Mouse (Mus musculus) liver, embryonic 15.5 days (tissue): ENCODE results near the gene Atp2a3. TPM values are rescaled to one million over a fixed set of nuclear protein-coding genes. Genes with fewer than 3 reads are reported as not detected.
A peak's percentile ranks its signal among the peaks of the same experiment; 100 is the strongest.

Experiments used
- ATAC-seq: fragments of 200-750 bp; cut with Nextera tagmentation; 2 replicates; pipeline ENCODE4 v1.8.0; 2017; ENCODE audit warnings: moderate number of reproducible peaks, mild to moderate bottlenecking, moderate library complexity; ENCODE audit not compliant: insufficient read depth
- H3K27ac ChIP-seq: fragments of 300-500 bp; sonication (generic); replicated peaks from 2 replicates; pipeline ENCODE4 v1.5.1; 2015; ENCODE audit warnings: mild to moderate bottlenecking, inconsistent platforms
- H3K27me3 ChIP-seq: fragments of 300-500 bp; sonication (generic); 2 replicates; pipeline ENCODE4 v1.6.1; 2015; ENCODE audit warnings: mild to moderate bottlenecking, inconsistent platforms
- H3K36me3 ChIP-seq: fragments of 300-500 bp; sonication (generic); replicated peaks from 2 replicates; pipeline ENCODE4 v1.6.1; 2015; ENCODE audit warnings: moderate library complexity, mild to moderate bottlenecking, inconsistent platforms
- H3K4me1 ChIP-seq: fragments of 300-500 bp; sonication (generic); replicated peaks from 2 replicates; pipeline ENCODE4 v1.6.1; 2015; ENCODE audit warnings: inconsistent platforms
- H3K4me2 ChIP-seq: fragments of 300-500 bp; sonication (generic); 2 replicates; pipeline ENCODE4 v1.6.1; 2015; ENCODE audit warnings: moderate library complexity, mild to moderate bottlenecking, inconsistent platforms
- H3K4me3 ChIP-seq: fragments of 300-500 bp; sonication (generic); replicated peaks from 2 replicates; pipeline ENCODE4 v1.5.1; 2015; ENCODE audit warnings: mild to moderate bottlenecking, inconsistent platforms
- H3K9ac ChIP-seq: fragments of 300-500 bp; sonication (generic); 2 replicates; pipeline ENCODE4 v1.6.1; 2015; ENCODE audit warnings: moderate library complexity, mild to moderate bottlenecking, inconsistent platforms
- H3K9me3 ChIP-seq: fragments of 300-500 bp; sonication (generic); replicated peaks from 2 replicates; pipeline ENCODE4 v1.6.1; 2016; ENCODE audit warnings: inconsistent platforms
- WGBS: fragments of 180-500 bp; shearing (Covaris S2); methylation state at CpG from one replicate; pipeline ENCODE4 v1.1.7; 2015; ENCODE audit warnings: mixed read lengths; ENCODE audit not compliant: insufficient replicate concordance; 5-methylcytosine and 5-hydroxymethylcytosine counted together
- polyA plus RNA-seq: library from polyadenylated mRNA; unstranded; fragments of >200 nt; fragmentation: Nextera tagmentation; extraction: Ambion mirVana; gene quantifications from 2 replicates; pipeline ENCODE4 v1.2.1, GENCODE M21; 2015

Gene Atp2a3
- 10.6 and 12.8 TPM in 2 replicates for polyA plus RNA-seq

DNA sequence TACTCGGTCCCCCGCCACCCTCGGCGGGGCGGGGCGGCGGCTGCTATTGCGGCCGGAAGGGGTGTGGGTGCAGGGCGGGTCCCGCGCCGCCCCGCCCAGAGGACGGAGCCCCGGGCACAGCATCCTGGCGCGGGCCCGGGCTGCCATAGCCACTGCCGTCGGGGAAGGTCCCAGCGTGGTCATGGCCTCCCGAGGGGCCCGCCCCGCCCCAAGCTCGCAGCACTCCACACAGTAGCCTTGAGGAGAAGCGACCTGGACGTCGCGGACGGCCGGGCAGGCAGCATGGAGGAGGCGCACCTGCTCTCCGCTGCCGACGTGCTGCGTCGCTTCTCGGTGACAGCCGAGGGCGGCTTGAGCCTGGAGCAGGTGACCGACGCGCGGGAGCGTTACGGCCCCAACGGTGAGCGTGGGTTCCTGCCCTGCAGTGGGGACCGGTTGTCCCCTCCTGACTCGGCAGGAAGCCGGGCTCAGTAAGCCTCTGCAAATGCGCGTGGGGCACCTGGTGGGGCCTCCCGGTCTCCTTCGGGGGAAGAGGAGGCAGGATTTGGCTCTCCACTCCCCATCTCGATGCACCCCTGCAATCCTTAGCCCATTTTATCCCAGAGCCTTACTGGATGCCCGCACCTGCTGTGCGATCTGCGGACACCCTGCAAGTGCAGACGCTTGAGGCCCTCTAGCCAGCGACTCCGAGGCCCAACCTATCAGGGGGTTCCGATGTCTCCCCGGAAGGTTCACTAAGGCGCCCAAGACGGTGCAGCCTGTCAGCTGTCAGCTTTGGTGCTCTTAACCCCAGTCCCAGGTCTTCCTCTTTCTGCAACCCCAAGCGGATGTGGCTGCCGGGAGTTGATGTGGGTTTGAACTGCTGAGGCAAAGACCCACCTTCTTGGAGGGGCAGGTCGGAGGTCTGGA lies at the start of gene Atp2a3:
Gene Atp2a3, plus strand, starts transcription at position 98 of the 909 bp plus-strand sequence.
- peak within 1 kb of the TSS; percentile 73 for H3K4me2 ChIP-seq
- H3K27ac ChIP-seq = peak within 1 kb of the TSS; percentile 48
- H3K9me3 ChIP-seq = no peaks in the 10 kb centered on the region
- peak; percentile 60 for ATAC-seq
- H3K27me3 ChIP-seq = peaks cover 48% of the 10 kb centered on the region
- WGBS = 1% methylated on average over 70 of the region's 70 CpGs
- peaks cover 20% of the 10 kb centered on the region for H3K4me1 ChIP-seq
- peak within 1 kb of the TSS; percentile 53 for H3K4me3 ChIP-seq
- H3K9ac ChIP-seq = peak within 1 kb of the TSS; percentile 32
- no peaks in the 10 kb centered on the region for H3K36me3 ChIP-seq

DNA sequence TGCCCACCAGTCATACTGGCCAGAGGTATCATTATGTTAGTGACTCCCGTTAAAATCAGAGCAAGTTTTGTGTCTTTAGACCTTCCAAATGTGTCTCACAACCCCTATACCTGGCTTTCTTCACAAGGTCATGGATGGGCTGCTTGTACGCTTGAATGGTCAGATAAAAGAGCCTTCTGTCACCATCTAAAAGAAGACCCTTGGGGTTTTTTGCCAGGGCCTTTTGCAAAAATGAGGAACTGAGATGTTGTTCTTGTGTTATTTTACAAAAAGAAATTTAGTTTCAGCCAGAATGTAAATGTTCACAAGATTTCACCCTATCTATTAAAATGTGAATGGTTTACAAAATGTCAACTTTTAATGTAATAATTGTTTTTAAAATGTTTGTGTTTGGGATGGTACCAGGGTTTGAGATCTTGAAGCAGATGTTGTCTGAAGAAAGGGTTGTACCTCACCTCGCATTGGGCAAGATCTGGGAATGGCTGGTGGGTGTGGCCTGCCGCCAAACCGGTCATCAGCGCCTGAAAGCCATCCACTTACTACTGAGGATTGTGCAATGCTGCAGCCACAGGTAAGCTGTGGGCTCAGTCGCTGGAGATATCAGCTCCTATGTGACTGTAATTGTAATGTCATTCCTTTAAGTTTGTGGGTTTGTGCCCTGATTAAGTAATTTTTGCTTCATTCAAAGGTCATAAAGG lies 43.5 kb upstream of the Atp2a3 start:
- no peak overlapping the region for H3K27ac ChIP-seq
- no peak overlapping the region for H3K9ac ChIP-seq
- peaks cover 82% of the 10 kb centered on the region for H3K36me3 ChIP-seq
- WGBS = 68% methylated on average over 7 of the region's 7 CpGs
- no peaks in the 10 kb centered on the region for H3K27me3 ChIP-seq
- no peak overlapping the region for H3K4me3 ChIP-seq
- ATAC-seq = no peak
- no peaks in the 10 kb centered on the region for H3K9me3 ChIP-seq
- H3K4me2 ChIP-seq = no peak overlapping the region
- no peaks in the 10 kb centered on the region for H3K4me1 ChIP-seq

DNA sequence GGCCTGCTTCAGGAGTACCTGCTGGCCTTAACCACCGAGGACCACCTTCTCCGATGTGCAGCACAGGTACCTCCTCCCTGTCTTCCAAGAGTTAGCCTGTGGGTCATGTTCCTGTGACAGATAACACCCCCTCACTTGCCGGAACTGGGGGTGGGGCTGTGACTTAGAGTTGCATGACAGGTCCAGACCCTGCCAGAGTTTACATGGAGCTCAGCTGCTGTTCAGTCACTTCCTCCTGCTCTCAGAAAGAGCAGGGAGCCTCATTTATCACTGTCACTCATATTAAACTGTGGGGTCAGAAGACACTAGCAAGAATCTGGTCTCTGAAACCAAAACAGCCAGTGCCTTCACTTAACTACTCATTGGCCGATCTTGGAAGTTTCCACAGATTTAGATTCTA lies 37.9 kb upstream of the Atp2a3 start:
- H3K4me1 ChIP-seq = no peaks in the 10 kb centered on the region
- no peak overlapping the region for H3K4me3 ChIP-seq
- WGBS = 26% methylated on average over 4 of the region's 4 CpGs
- ATAC-seq = no peak
- no peaks in the 10 kb centered on the region for H3K27me3 ChIP-seq
- H3K36me3 ChIP-seq = peaks cover 59% of the 10 kb centered on the region
- no peaks in the 10 kb centered on the region for H3K9me3 ChIP-seq
- no peak overlapping the region for H3K9ac ChIP-seq
- H3K4me2 ChIP-seq = no peak overlapping the region
- no peak overlapping the region for H3K27ac ChIP-seq

DNA sequence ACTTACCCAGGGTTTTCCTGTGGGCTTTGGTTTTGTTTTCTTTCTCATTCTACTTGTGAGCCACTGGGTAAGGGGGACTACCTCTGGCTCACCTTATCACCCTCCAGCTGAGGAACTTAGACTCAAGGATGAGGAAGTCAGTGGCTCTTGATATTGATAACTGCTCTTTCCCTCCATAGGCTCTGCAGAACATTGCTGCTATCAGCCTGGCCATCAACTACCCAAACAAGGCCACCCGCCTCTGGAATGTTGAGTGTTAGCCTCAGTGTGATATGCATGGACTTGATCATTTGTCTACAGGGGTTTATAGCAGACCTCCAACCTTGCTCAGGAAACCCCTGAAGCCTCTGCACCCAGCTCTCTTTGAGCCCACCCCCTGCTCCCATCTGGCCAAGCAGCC lies 36.5 kb upstream of the Atp2a3 start:
- H3K36me3 ChIP-seq = peaks cover 50% of the 10 kb centered on the region
- H3K27me3 ChIP-seq = no peaks in the 10 kb centered on the region
- 15% methylated on average over 1 of the region's 1 CpGs for WGBS
- no peak overlapping the region for H3K4me3 ChIP-seq
- no peak overlapping the region for H3K9ac ChIP-seq
- no peaks in the 10 kb centered on the region for H3K9me3 ChIP-seq
- no peak for ATAC-seq
- H3K4me2 ChIP-seq = no peak overlapping the region
- H3K4me1 ChIP-seq = no peaks in the 10 kb centered on the region
- H3K27ac ChIP-seq = no peak overlapping the region

DNA sequence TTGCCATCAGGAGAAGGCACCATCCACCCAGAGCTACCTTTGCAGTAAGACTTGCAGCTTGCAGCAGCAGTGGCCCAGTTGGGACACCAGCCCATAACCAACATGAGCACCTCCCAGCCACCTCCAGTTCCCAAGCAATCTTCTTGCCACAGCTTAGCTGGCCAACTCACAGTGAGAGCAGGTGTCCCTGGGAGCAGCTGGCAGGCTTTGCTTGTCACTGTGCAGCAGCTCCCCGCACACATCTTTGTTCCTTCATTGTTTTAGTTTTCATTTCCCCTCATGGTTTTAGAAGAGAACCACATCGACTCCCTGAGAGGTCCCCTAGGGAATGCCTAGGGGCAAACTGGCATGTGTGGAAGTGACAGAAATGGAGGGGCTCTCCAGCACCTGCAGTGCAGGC lies 35.9 kb upstream of the Atp2a3 start:
- Histone ChIP-seq H3K9ac (no peak overlapping the region), H3K9me3 (no peaks in the 10 kb centered on the region), H3K27me3 (no peaks in the 10 kb centered on the region), H3K4me1 (no peaks in the 10 kb centered on the region), H3K27ac (no peak overlapping the region), H3K4me3 (no peak overlapping the region), H3K4me2 (no peak overlapping the region), H3K36me3 (peaks cover 45% of the 10 kb centered on the region)
- WGBS = 37% methylated on average over 2 of the region's 2 CpGs
- no peak for ATAC-seq

DNA sequence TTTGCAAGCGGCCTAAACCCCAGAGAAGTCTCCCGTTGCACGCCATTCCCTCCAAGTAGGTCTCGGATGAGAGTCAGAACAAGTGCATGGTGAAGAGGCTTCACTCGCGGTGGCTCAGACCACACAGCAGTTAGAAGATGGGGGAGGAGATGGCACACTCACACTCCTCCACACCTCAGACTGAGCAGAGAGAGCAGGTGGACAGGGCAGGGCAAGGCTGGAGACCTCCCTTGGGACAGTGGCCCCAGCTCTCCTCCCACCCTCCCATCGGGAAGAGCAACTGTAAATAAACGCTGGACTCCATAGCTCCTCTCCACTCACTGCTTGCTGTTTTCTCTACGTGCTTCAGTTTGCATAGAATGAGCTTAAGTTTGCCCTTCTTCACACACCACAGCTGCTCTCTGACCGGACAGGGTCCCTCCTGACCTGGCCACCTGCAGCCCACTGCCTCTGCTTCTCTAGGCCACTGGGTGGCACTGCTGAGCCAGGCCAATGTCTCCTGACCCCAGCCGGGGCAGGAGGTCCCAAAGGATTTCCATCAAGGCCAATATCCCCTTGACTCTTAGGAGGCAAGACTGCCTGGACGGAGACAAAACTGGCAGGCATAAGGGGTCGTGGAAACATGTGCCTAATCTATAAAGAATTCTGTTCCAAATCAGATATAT lies 34.6 kb upstream of the Atp2a3 start:
- WGBS = 53% methylated on average over 13 of the region's 13 CpGs
- no peaks in the 10 kb centered on the region for H3K27me3 ChIP-seq
- no peak overlapping the region for H3K4me3 ChIP-seq
- no peak overlapping the region for H3K27ac ChIP-seq
- no peak overlapping the region for H3K9ac ChIP-seq
- H3K4me2 ChIP-seq = no peak overlapping the region
- H3K36me3 ChIP-seq = peaks cover 36% of the 10 kb centered on the region
- H3K9me3 ChIP-seq = no peaks in the 10 kb centered on the region
- 0 out of 2 replicates have a peak, but pooled peaks have one; percentile 9 for ATAC-seq
- no peaks in the 10 kb centered on the region for H3K4me1 ChIP-seq

DNA sequence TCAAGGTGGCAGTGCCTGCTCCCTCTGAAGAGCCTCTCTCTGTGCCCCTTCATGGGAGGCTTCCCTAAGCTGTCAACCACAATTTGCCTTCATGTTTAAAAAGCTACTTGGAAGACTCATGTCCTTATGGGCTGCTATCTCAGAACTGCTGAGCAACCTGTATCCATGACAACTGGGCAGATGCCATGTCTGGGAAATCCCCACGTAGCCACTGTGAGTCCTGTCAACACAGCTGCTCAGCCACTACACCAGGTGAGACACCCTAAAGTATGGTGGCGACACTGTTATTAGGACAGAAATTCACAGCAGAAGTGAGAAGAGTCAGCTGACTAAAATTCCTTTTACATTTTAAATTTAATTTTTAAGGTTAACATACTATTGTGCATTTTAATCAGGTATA lies 32.5 kb upstream of the Atp2a3 start:
- H3K4me2 ChIP-seq = no peak overlapping the region
- H3K9ac ChIP-seq = no peak overlapping the region
- ATAC-seq = no peak
- H3K27me3 ChIP-seq = no peaks in the 10 kb centered on the region
- no peak overlapping the region for H3K4me3 ChIP-seq
- WGBS = 56% methylated on average over 2 of the region's 2 CpGs
- no peaks in the 10 kb centered on the region for H3K4me1 ChIP-seq
- H3K36me3 ChIP-seq = peaks cover 21% of the 10 kb centered on the region
- no peak overlapping the region for H3K27ac ChIP-seq
- H3K9me3 ChIP-seq = no peaks in the 10 kb centered on the region

DNA sequence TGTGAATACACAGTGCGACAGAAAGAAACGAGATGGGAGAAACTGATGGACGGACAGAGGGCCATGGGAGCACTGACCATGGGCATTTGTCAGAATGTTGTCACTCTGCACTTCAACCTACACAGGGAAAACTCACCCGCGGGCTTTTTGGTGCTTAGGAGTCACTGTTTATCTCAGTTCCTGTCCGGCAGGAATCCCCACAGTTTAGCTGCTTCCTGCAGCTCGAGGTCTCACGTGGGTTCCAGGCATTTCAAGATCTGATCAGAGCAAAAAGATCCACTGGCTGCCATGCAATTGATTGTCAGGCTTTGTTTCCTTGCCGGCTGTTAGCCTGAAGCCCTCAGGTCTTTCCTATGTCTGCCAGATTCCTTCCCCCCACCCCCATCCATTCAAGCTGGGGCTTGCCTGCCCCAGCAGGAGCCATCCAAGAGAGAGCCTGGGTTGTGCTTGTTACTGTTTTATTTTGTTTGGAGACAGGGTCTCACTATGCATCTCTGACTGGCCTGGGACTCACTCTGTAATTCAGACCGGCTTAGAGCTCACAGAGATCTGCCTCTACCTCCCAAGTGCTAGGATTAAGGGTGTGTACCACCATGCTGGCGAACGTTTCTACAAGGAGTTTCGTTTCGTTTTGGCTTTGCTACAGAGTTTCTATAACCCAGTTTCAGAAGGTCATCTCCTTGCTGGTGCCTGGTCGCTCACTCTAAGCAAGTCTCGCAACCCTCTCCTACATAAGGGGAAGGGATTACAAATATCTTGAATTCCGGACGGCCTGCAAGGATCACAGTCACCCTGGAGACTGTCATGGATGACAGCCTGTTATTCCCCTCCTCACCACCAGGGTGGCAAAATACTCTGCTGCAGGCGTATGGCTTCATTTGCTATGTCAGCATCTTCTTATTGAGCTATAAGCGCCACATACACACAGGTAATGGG lies 20.5 kb upstream of the Atp2a3 start:
- Histone ChIP-seq H3K4me1 (peaks cover 15% of the 10 kb centered on the region), H3K27ac (no peak overlapping the region), H3K27me3 (no peaks in the 10 kb centered on the region; the same call in 1 of the 2 replicates), H3K9me3 (no peaks in the 10 kb centered on the region), H3K4me2 (peak overlapping the region; percentile 58), H3K36me3 (no peaks in the 10 kb centered on the region), H3K9ac (peak overlapping the region; percentile 42), H3K4me3 (peak overlapping the region; percentile 57)
- no peak for ATAC-seq
- WGBS = 27% methylated on average over 20 of the region's 20 CpGs

DNA sequence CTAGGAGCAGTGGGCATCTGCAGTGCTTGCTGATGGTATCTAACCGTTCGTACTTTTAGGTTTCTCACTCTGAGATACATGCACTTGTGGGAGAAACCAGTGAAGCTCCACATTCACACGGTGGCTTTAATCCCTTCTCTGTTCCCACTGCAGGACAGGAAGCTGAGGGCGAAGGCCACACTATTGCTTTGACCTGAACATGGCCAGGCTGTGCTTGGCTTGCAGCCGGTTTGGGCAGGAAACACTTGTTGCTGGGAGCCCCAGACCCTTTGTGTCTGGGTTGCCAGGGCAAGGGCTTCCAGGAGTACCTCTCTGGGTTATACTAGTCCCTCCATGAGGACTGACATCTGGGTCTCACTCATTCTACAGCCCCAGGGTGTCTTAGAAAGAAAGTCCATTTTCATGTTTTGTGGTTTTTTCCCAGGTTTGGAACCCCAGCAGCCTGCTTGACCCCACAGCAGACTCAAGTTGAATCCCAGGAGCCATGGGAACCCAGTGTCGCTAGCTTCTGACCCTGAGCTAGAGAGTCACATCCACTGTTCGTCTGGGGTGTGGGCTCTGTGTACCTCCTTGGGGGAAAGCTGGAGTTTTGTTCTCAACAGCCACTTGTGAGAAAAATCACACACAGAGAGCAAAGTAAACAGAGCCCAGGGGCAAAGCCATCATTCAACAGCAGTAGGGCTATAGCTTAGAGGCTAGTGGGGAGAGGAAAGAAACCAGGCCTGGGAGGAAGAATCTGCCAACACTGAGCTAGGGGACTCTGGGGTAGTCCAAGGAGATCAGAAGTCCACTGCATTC lies 15.8 kb upstream of the Atp2a3 start:
- Histone ChIP-seq H3K4me3 (no peak overlapping the region), H3K4me1 (peaks cover 27% of the 10 kb centered on the region), H3K27me3 (no peaks in the 10 kb centered on the region; the same call in 1 of the 2 replicates), H3K9me3 (0 out of 2 replicates have a peak, but pooled peaks cover 2% of the 10 kb centered on the region), H3K4me2 (no peak overlapping the region), H3K27ac (no peak overlapping the region), H3K36me3 (no peaks in the 10 kb centered on the region), H3K9ac (no peak overlapping the region)
- 31% methylated on average over 7 of the region's 7 CpGs for WGBS
- ATAC-seq = no peak
